Mouse (Mus musculus) cortical plate, adult 2 months (tissue): ENCODE measurements around the gene Dscaml1. TPM values are rescaled to one million over a fixed set of nuclear protein-coding genes. Genes with fewer than 3 reads are reported as not detected.

Source experiments
- H3K27ac ChIP-seq: fragments of 200-500 bp; 2 replicates; pipeline ENCODE4 v1.5.1; 2012; ENCODE audit warnings: low read length, control low read depth, inconsistent platforms; ENCODE audit not compliant: insufficient read depth
- H3K4me1 ChIP-seq: fragments of 200-500 bp; 2 replicates; pipeline ENCODE4 v1.6.1; 2011; ENCODE audit warnings: low read length; ENCODE audit not compliant: control insufficient read depth, insufficient read depth
- H3K4me3 ChIP-seq: fragments of 200-500 bp; 2 replicates; pipeline ENCODE4 v1.5.1; 2011; ENCODE audit warnings: mild to moderate bottlenecking, low read length, control low read depth; ENCODE audit not compliant: insufficient read depth
- CTCF ChIP-seq: fragments of 200-500 bp; IDR thresholded peaks from 2 replicates; pipeline ENCODE4 v1.5.1; 2011; ENCODE audit warnings: mild to moderate bottlenecking, control low read depth, low read length; ENCODE audit not compliant: insufficient read depth; ENCODE audit errors: extremely low read depth
- POLR2A ChIP-seq: fragments of 200-500 bp; IDR thresholded peaks from 2 replicates; pipeline ENCODE4 v1.6.1; 2011; ENCODE audit warnings: mild to moderate bottlenecking, low read length, control low read depth; ENCODE audit not compliant: insufficient read depth; ENCODE audit errors: extremely low read depth
- polyA plus RNA-seq: library from polyadenylated mRNA; depleted of rRNA; stranded (reverse); fragments of >200 nt; gene quantifications from 2 replicates; pipeline ENCODE4 v1.2.3, GENCODE M21; 2012

The Dscaml1 gene
- polyA plus RNA-seq, 1 experiment = 29.7 TPM

- Histone ChIP-seq H3K4me1 (peaks cover 8% of the 10 kb centered on the region), H3K27ac (no peak overlapping the region), H3K4me3 (no peak overlapping the region)
- no peak for TF ChIP-seq CTCF
- no peak for TF ChIP-seq POLR2A
These were observed 147.6 kb downstream of the Dscaml1 start for GRCm38 (mm10) chr9:45574021-45574420.

- Histone ChIP-seq H3K4me1 (0 out of 2 replicates have a peak, but pooled peaks cover 1% of the 10 kb centered on the region), H3K4me3 (no peak overlapping the region), H3K27ac (no peak overlapping the region)
- TF ChIP-seq CTCF = no peak
- TF ChIP-seq POLR2A = no peak
These were observed 153.8 kb downstream of the Dscaml1 start for GRCm38 (mm10) chr9:45580069-45580795.

GRCm38 (mm10) chr9:45586475-45586874, 160.0 kb downstream of the Dscaml1 start:
- TF ChIP-seq POLR2A (no peak), CTCF (no peak)
- no peak overlapping the region for H3K4me3 ChIP-seq
- no peak overlapping the region for H3K27ac ChIP-seq
- H3K4me1 ChIP-seq = peaks cover 7% of the 10 kb centered on the region

GRCm38 (mm10) chr9:45587704-45588103, 161.3 kb downstream of the Dscaml1 start:
- peaks cover 9% of the 10 kb centered on the region for H3K4me1 ChIP-seq
- TF ChIP-seq POLR2A = no peak
- H3K4me3 ChIP-seq = no peak overlapping the region
- H3K27ac ChIP-seq = no peak overlapping the region

- H3K4me3 ChIP-seq = no peak overlapping the region
These were observed 163.4 kb downstream of the Dscaml1 start for GRCm38 (mm10) chr9:45589867-45590266.

GRCm38 (mm10) chr9:45591061-45591460, 164.6 kb downstream of the Dscaml1 start:
- TF ChIP-seq POLR2A (no peak), CTCF (no peak)
- peaks cover 9% of the 10 kb centered on the region for H3K4me1 ChIP-seq
- no peak overlapping the region for H3K27ac ChIP-seq
- no peak overlapping the region for H3K4me3 ChIP-seq

More at GRCm38 (mm10) chr9:45589867-45590266, 163.4 kb downstream of the Dscaml1 start:
- TF ChIP-seq POLR2A (no peak), CTCF (peak; percentile 62)
- Histone ChIP-seq H3K27ac (no peak overlapping the region), H3K4me1 (peaks cover 9% of the 10 kb centered on the region)

- TF ChIP-seq POLR2A (no peak), CTCF (no peak)
- Histone ChIP-seq H3K4me3 (no peak overlapping the region), H3K4me1 (peaks cover 9% of the 10 kb centered on the region), H3K27ac (no peak overlapping the region)
These were observed 165.9 kb downstream of the Dscaml1 start for GRCm38 (mm10) chr9:45592374-45592773.

GRCm38 (mm10) chr9:45598117-45598516, 171.7 kb downstream of the Dscaml1 start:
- TF ChIP-seq POLR2A (no peak), CTCF (no peak)
- Histone ChIP-seq H3K4me1 (peaks cover 8% of the 10 kb centered on the region; the same call in 1 of the 2 replicates), H3K4me3 (no peak overlapping the region), H3K27ac (peak overlapping the region; percentile 8; the same call in 1 of the 2 replicates)

GRCm38 (mm10) chr9:45599377-45599776, 172.9 kb downstream of the Dscaml1 start:
- TF ChIP-seq CTCF (no peak), POLR2A (no peak)
- H3K4me1 ChIP-seq = peaks cover 8% of the 10 kb centered on the region; the same call in 1 of the 2 replicates
- H3K4me3 ChIP-seq = no peak overlapping the region
- H3K27ac ChIP-seq = no peak overlapping the region

GRCm38 (mm10) chr9:45607337-45607736, 180.9 kb downstream of the Dscaml1 start:
- no peak overlapping the region for H3K4me3 ChIP-seq
- no peak overlapping the region for H3K27ac ChIP-seq
- H3K4me1 ChIP-seq = peaks cover 11% of the 10 kb centered on the region
- TF ChIP-seq POLR2A (no peak), CTCF (no peak)
